Mouse (Mus musculus) WW6 (cell line): ENCODE measurements at regions not wholly inside any gene's neighbourhood (a gene's known extent, or its start where the extent isn't known, plus 50 kb on each side); places are given as distances from the start of the nearest gene placed in this dataset.

Source experiments
- DNase-seq: peaks from one replicate; pipeline ENCODE4 v3.0.0-alpha.2; 2013; ENCODE audit warnings: low read depth, low spot score

DNA sequence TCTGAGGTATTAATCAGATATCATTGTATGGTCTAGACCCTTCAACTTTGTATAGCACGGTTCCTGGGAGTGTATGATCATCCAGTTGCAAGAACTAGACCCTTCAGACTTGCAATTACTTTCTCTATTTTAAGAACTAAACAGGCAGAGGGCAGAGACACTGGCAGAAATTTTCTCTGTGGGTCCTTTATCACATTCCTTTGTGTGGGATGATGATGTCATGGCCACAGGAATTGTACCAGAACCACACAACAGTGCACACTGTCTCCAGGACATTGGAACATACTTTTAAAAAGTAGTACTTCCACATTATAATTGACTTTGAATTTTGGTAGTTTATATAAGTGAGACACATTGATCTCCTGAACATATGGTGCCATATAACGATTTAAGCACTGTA, 674.2 kb downstream of the Rfpl4b start:
- DNase-seq, result no peak

- no peak for DNase-seq
These were observed 682.4 kb downstream of the Rfpl4b start for GRCm38 (mm10) chr10:38139196-38139595.

DNA sequence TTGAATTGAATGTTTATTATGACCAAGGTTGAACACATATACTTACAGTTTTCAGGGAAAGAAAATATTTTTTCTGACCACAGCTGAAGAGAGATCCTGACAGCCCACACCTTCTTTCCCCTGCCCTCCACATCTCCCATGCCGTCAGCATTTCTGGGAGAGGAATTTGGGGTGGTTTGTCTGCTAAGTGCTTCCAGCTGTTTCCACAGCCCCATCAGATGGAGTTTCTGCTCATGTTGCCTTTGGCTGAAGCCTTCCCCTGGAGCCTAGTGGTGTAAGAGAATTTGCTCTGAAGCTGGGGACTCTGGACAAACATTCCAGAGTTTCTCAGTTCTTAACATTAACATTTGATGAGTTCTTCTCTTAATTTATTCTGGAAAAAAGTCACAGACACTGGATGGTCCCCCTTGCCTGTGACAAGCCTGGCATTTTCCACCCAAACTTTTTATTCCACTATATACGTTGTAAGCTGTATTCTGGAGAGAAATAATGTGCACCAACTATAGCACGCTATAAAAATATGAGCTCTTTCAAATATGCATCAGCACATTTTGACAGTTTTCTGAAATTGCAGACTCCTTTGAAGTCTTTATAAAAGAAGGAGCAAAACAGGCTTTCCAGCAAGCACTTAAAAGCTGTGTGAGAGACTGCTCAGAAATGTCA, 699.5 kb downstream of the Rfpl4b start:
- DNase-seq, result no peak

DNA sequence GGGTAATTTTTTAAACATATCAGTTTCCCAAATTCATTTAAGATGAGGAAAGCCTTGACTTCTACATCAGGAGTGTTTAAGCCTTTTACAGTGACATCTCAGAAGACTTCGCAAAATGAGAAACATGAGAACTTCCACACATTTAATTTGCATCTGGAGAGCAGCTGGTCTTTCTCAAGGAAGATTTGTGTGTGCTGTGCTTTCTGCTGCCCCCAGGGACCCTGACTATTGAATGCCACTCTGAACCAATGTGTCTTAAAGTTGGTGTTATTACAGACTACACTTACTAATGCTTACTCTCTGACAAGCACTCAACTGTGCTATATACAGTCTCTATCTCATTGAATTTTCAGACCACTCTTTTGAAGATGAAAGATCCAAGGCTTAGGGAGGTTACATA, 703.0 kb downstream of the Rfpl4b start:
- no peak for DNase-seq

DNA sequence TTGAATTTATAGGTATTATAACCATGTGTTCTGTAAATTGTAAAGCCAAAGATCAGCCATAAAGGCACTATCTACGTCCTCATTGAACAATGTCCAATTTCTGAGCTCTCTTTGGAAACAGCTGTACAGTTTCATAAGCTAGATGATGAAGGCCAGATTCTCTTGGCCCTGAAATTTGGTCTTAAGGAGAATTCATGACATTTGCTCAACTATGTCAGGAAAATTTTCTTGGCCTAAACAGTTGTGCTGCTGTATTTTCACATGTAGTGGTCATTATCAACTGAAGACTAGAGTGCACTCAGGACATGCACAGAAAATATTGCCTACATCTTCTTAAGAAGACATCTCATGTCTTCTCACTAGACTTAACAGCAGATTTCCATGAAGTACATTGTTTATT, 705.1 kb downstream of the Rfpl4b start:
- no peak for DNase-seq

- DNase-seq, result no peak
These were observed 707.4 kb downstream of the Rfpl4b start for GRCm38 (mm10) chr10:38114194-38114593.

DNA sequence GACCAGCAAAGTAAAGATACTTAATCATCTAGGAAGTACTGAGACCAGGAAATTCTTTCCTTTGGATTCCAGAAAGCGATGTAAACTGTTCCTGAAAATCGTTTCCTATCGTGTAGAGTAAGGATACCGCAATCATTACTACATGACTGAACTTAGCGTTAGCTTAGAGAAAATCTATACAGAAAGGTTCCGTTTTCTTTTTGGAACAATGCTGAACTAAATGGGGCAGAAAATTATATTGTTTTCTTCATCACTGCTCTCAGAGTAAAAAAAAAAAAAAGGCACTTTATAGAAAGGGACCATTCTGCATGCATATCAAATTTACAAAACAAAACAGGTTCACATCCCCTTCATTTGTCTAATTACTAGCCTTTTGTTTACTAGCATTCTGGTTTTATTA, 713.0 kb downstream of the Rfpl4b start:
- DNase-seq, result no peak

- no peak for DNase-seq
These were observed 718.0 kb downstream of the Rfpl4b start for GRCm38 (mm10) chr10:38103570-38103969.

GRCm38 (mm10) chr10:38078521-38078920, 743.1 kb downstream of the Rfpl4b start:
- DNase-seq, result no peak

DNA sequence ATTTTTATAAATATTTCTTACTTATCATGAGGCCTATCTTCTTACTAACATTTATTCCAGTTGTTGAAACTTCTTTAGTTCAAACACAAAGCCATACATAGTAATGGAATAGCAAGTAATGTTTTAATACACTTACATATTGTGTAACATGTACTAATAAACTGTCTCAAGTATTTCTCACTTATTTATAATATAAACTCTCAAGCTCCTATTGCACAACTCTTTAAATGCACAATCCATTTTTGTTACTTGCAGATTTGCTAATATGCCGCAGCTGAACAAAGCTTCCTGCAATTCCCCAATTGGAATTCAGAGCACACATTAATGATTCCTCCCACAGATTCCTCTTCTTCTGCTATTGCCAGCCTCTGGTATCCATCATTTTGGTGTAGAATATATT, 749.2 kb downstream of the Rfpl4b start:
- no peak for DNase-seq

- DNase-seq, result no peak
These were observed 762.5 kb downstream of the Rfpl4b start for GRCm38 (mm10) chr10:38059050-38059449.

DNA sequence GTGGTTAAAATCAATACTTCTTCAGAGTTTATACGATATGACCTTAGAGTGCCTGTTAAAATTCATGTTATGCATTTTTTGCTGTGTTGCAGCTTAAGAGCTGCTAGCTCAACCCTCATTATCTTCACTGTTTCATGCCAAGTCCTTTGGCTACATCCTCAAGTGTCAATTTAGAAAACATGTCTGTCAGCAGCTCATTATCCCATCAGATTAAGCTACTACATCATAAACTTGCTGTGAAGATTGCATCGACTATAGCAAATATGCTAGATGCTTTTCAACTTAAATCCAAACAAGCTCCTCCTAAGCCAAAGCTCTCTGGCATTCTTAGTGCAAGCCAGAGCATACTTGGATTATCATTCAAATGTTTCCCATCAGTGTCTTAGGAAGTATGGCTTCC, 811.1 kb downstream of the Rfpl4b start:
- no peak for DNase-seq

GRCm38 (mm10) chr10:37995691-37996445, 825.7 kb downstream of the Rfpl4b start:
- DNase-seq, result no peak

- DNase-seq, result no peak
These were observed 833.0 kb downstream of the Rfpl4b start for GRCm38 (mm10) chr10:37988297-37989263.

GRCm38 (mm10) chr10:37978899-37979539, 840.3 kb upstream of the Marcks start:
- no peak for DNase-seq

GRCm38 (mm10) chr10:37960051-37960450, 821.3 kb upstream of the Marcks start:
- DNase-seq, result no peak

DNA sequence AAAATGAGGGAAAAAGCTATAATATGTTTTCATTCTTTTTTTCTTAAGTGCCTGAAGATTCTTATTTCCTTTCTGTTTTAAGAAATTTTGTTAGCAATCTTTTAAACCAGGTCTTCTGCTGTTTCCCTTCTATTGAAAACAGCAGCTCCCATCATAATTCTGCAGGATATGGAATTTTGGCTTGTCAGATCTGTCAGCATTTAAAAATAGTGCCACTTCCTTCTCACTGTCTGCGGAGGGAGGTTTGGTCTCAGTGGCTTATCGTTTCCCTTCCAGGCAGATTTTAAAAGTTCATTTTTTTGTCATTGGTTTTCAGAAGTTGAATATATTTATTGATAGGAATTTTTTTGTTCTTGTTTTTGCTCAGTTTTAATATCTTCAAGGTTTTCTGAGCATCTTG, 776.1 kb upstream of the Marcks start:
- no peak for DNase-seq

DNA sequence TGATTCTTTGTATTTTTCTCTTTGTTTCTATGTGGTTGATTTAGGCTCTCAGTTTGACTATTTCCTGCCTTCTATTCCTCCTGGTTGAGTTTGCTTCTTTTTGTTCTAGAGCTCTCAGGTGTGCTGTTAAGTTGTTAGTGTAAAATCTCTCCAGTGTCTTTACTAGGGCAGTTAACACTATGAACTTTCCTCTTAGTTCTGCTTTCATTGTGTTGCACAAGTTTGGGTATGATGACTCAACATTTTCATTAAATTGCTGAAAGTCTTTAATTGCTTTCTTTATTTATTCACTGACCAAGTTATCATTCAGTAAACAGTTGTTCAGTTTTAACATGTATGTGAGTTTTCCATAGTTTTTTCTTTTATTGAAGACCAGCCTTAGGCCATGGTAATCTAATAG, 772.9 kb upstream of the Marcks start:
- DNase-seq, result no peak

DNA sequence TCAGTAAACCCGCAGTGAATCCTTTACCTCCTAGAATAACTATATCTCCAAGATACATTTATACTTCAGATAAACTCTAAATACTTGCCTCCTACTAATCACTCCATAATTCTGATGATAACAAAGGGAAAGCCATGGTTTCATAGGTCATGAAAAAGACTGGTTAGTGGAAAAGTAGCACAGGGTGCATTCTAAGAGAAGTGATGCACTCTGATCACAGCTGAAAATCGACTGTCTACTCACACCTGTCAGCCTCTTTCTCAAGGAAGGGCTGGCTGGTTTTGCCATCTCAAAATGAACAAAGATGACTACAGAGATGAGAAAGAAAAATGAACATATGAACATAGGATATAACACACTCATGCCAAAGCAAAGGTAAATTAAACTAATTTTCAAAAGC, 769.6 kb upstream of the Marcks start:
- no peak for DNase-seq

GRCm38 (mm10) chr10:37907731-37908130, 769.0 kb upstream of the Marcks start:
- no peak for DNase-seq

DNA sequence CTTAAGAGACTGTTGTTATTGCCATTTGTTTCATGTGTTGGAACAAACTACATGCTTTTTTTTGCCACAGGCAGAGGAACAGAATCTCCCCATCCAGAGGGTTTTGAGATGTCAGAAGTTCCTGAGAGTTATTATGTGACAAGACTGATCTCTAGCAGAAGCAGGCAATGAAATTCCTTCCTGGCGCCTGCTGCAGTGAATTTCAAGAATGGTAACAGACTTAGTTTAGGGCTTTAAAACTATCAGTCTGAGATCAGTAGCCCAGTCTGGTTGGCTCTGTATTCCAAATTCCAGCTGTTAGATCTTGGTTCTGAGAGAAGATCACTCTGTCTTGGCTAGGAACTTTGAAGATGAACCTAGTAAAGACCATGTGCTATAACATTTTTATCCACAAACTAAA, 749.2 kb upstream of the Marcks start:
- no peak for DNase-seq

GRCm38 (mm10) chr10:37880841-37881240, 742.1 kb upstream of the Marcks start:
- DNase-seq, result no peak
